Mouse (Mus musculus) liver, adult 2 months (tissue): Measurements from ENCODE around the gene Prkd2.

ENCODE experiments used
- CTCF ChIP-seq: fragments of 200-500 bp; IDR thresholded peaks from 2 replicates; pipeline ENCODE4 v1.5.1; 2011; ENCODE audit warnings: low read depth, low read length, control low read depth
- POLR2A ChIP-seq: fragments of 200-500 bp; IDR thresholded peaks from 2 replicates; pipeline ENCODE4 v1.6.1; 2011; ENCODE audit warnings: low read length, control low read depth; ENCODE audit not compliant: insufficient read depth; ENCODE audit errors: extremely low read depth

DNA sequence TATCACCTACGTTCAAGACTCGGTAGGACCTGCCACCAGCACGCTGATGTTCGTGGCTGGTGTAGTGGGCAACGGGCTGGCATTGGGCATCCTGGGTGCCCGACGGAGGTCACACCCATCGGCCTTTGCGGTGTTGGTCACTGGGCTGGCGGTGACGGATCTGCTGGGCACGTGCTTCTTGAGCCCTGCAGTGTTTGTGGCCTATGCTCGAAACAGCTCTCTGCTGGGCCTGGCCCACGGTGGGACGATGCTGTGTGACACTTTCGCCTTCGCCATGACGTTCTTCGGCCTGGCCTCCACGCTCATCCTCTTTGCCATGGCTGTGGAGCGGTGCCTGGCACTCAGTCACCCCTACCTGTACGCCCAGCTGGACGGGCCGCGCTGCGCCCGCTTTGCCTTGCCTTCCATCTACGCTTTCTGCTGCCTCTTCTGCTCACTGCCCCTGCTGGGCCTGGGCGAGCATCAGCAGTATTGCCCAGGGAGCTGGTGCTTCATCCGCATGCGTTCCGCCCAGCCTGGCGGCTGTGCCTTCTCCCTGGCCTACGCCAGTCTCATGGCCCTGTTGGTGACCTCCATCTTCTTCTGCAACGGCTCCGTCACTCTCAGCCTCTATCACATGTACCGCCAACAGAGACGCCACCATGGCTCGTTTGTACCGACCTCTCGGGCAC lies 64.3 kb downstream of the Prkd2 start:
- no peak for TF ChIP-seq CTCF
- no peak for TF ChIP-seq POLR2A
